Mouse (Mus musculus) heart, embryonic 10.5 days (tissue): ENCODE results near the gene Fyco1. TPM values are rescaled to one million over a fixed set of nuclear protein-coding genes. Genes with fewer than 3 reads are reported as not detected.

Experiments
- DNase-seq: peaks from one replicate; pipeline ENCODE4 v3.0.0-alpha.2; 2017; ENCODE audit warnings: low spot score
- H3K27ac ChIP-seq: fragments of 300-500 bp; sonication (generic); 2 replicates; pipeline ENCODE4 v1.5.1; 2016; ENCODE audit warnings: mild to moderate bottlenecking
- H3K27me3 ChIP-seq: fragments of 300-500 bp; sonication (generic); 2 replicates; pipeline ENCODE4 v1.6.1; 2016; ENCODE audit warnings: mild to moderate bottlenecking; ENCODE audit not compliant: poor library complexity, insufficient read depth, severe bottlenecking
- H3K36me3 ChIP-seq: fragments of 300-500 bp; sonication (generic); 2 replicates; pipeline ENCODE4 v1.6.1; 2016; ENCODE audit warnings: mild to moderate bottlenecking, moderate library complexity
- H3K4me1 ChIP-seq: fragments of 300-500 bp; sonication (generic); 2 replicates; pipeline ENCODE4 v1.6.1; 2016; ENCODE audit warnings: mild to moderate bottlenecking
- H3K4me3 ChIP-seq: fragments of 300-500 bp; sonication (generic); 2 replicates; pipeline ENCODE4 v1.5.1; 2016; ENCODE audit warnings: mild to moderate bottlenecking, moderate library complexity
- H3K9me3 ChIP-seq: fragments of 300-500 bp; sonication (generic); 2 replicates; pipeline ENCODE4 v1.6.1; 2016; ENCODE audit warnings: mild to moderate bottlenecking, moderate library complexity
- WGBS: fragments of 180-500 bp; shearing (Covaris S2); methylation state at CpG from one replicate; pipeline ENCODE4 v1.1.7; 2016; 5-methylcytosine and 5-hydroxymethylcytosine counted together
- polyA plus RNA-seq: library from polyadenylated mRNA; unstranded; fragments of >200 nt; fragmentation: Nextera tagmentation; extraction: Ambion mirVana; gene quantifications from 2 replicates; pipeline ENCODE4 v1.2.1, GENCODE M21; 2016

Fyco1 gene
- polyA plus RNA-seq, 1 experiment from 2014 or later: 20.5 TPM

DNA sequence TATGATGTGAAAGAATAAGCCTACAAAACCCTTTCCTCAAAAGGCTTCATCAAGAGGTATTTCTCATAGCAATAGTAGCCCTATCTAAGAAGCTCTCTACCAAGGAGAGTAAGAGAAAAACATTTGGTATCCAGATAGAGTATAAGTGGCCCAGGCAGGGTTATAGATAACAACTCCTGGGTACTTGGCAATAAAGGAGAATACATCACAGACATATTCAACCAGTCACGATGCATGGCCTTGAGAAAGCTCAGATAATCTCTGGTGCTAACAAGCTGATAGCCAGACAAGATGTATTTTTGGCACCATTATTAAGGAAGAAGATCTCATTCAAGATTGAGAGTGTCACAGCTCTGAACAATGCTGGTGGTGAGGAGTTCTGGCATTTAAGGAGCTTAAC is 5.2 kb downstream of the Fyco1 start:
- Histone ChIP-seq H3K36me3 (peaks cover 10% of the 10 kb centered on the region; the same call in 1 of the 2 replicates), H3K27ac (no peak overlapping the region), H3K4me1 (peaks cover 45% of the 10 kb centered on the region), H3K27me3 (no peaks in the 10 kb centered on the region), H3K9me3 (no peaks in the 10 kb centered on the region), H3K4me3 (no peak overlapping the region)
- DNase-seq: no peak
- 46% methylated on average over 1 of the region's 1 CpGs for WGBS

DNA sequence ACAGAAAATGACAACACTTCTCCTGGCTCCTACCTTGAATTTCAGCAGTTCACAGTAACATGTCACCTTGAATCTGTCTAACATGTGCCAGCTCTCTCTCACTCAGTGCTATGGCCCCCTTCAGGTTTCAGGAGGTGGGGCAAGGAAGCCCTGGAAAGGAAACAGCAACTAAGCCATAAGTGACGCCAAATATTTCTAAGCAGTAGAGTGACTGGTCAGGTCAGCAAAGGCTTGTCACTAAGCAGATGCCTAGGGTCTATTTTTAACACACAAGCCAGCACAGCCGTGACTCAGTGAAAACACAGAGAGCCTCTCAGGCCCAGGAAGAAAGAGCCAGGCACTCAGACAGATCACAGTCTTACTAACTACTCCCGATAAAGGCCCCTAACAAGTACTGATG is 6.6 kb downstream of the Fyco1 start:
- Histone ChIP-seq H3K4me3 (peak overlapping the region; percentile 27; the same call in 1 of the 2 replicates), H3K27me3 (no peaks in the 10 kb centered on the region), H3K9me3 (no peaks in the 10 kb centered on the region), H3K4me1 (peaks cover 43% of the 10 kb centered on the region), H3K27ac (peak overlapping the region; percentile 84), H3K36me3 (peaks cover 22% of the 10 kb centered on the region; the same call in 1 of the 2 replicates)
- peak; percentile 90 for DNase-seq
- WGBS: 21% methylated on average over 3 of the region's 3 CpGs

DNA sequence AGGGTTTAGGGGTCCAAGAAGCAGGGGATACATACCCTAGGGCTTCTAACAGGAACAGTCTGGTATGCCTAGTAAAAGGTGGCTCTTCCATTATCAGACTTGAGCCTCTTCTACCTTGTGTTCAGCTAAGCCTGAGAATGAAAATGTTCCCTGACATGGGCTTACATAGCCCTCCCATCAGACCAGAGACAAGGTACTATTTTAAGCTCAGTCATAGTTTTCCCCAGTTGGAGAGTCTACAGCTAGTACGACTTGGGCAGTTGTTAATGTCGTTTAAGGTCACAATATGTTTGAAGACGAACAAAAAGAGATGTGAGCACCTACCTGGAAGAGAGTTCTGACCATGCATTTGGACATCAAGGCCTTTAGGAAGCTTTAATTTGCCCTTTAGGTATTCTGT is 7.2 kb downstream of the Fyco1 start:
- Histone ChIP-seq H3K27me3 (no peaks in the 10 kb centered on the region), H3K27ac (peak overlapping the region; percentile 84), H3K4me1 (peaks cover 36% of the 10 kb centered on the region), H3K36me3 (peaks cover 29% of the 10 kb centered on the region; the same call in 1 of the 2 replicates), H3K9me3 (no peaks in the 10 kb centered on the region), H3K4me3 (peak overlapping the region; percentile 27; the same call in 1 of the 2 replicates)
- 47% methylated on average over 3 of the region's 3 CpGs for WGBS
- no peak for DNase-seq

DNA sequence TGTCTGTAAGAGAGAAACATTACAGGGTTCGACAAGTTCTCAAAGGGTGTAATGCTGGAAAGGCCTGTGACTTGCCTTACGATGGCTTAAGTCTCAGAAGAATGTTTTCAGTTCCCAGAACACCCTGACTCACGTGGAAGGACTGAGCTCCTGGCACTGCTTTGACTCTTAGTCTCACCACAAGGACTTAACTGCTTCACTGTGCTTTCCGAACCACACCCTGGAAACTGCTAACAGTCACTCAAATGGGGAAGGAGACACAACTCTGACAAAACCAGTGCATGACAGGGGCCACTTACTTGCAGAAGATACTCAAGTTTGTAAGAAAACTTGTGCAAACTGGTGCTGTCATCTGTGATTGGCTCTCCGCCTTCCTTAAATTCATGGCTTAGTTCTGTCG is 11.5 kb downstream of the Fyco1 start:
- no peaks in the 10 kb centered on the region for H3K27me3 ChIP-seq
- H3K9me3 ChIP-seq: no peaks in the 10 kb centered on the region
- DNase-seq: no peak
- H3K36me3 ChIP-seq: peaks cover 59% of the 10 kb centered on the region
- H3K4me3 ChIP-seq: no peak overlapping the region
- no peak overlapping the region for H3K27ac ChIP-seq
- 89% methylated on average over 6 of the region's 6 CpGs for WGBS
- H3K4me1 ChIP-seq: peaks cover 22% of the 10 kb centered on the region

DNA sequence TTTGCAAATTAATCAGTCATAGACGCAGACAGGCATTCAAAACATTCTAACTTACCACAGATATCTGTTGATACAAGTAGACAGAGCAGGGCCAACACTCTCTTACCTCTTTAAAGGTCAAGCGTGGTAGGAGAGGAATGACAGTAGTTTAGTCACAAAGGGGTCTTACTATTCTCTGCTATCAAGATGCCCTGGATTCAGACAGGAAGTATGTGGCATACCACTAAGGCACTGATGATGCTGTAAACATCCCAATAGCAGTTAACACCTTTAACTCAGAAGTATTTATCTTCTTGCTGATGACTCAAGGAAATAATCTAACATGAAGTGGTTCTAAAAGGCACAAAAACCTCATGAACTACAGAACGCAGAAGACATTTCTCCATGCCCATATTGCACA is 15.8 kb downstream of the Fyco1 start:
- 84% methylated on average over 3 of the region's 3 CpGs for WGBS
- DNase-seq: no peak
- H3K36me3 ChIP-seq: peaks cover 73% of the 10 kb centered on the region

DNA sequence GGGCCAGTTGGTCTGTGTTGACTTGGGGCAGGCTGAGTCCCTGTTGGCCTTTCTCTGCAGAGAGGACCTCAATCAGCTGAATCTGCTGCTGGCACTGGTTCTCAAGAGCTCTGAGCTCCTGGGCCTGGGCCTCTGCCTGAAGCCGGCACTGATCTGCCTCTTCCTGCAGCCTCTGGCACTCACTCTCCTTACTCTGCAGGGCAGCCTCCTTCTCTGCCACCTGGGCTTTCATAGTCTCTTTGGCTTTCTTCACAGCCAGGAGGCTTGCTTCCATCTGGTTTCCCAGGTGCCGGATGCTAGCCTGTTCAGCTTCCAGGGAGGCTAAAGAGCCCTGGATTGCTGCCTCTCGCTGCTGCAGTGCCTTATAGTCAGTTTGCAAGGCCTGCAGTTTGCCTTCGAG is 22.8 kb downstream of the Fyco1 start:
- H3K27me3 ChIP-seq: no peaks in the 10 kb centered on the region
- no peak for DNase-seq
- peaks cover 85% of the 10 kb centered on the region for H3K36me3 ChIP-seq
- H3K27ac ChIP-seq: no peak overlapping the region
- H3K4me3 ChIP-seq: no peak overlapping the region
- no peaks in the 10 kb centered on the region for H3K4me1 ChIP-seq
- H3K9me3 ChIP-seq: no peaks in the 10 kb centered on the region
- 93% methylated on average over 4 of the region's 4 CpGs for WGBS

More for the DNA sequence above, 15.8 kb downstream of the Fyco1 start:
- H3K4me3 ChIP-seq: no peak overlapping the region
- no peaks in the 10 kb centered on the region for H3K4me1 ChIP-seq
- no peak overlapping the region for H3K27ac ChIP-seq
- H3K27me3 ChIP-seq: no peaks in the 10 kb centered on the region
- H3K9me3 ChIP-seq: no peaks in the 10 kb centered on the region

DNA sequence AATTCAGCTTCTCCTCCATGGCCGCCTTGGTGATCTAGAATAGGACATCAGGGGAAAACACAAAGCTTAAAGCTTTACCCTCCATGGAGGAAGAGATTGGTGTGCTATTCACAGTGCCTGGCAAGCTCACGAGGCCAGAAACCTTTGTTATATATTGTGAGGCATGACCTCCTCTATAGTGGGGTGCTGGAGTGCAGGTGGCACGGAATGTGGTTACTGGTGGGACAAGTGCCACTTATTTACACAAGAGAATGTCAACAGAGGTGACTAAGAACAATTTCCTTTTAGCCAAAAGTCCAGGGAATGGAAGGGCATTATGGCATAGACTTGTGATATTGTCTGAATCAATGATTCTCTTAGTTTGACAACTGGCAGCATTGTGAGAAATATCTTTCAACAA is 25.1 kb downstream of the Fyco1 start:
- H3K36me3 ChIP-seq: peaks cover 96% of the 10 kb centered on the region
- DNase-seq: no peak
- H3K27ac ChIP-seq: no peak overlapping the region
- no peaks in the 10 kb centered on the region for H3K4me1 ChIP-seq
- H3K27me3 ChIP-seq: no peaks in the 10 kb centered on the region
- 85% methylated on average over 3 of the region's 3 CpGs for whole genome bisulfite sequencing
- no peaks in the 10 kb centered on the region for H3K9me3 ChIP-seq
- H3K4me3 ChIP-seq: no peak overlapping the region

DNA sequence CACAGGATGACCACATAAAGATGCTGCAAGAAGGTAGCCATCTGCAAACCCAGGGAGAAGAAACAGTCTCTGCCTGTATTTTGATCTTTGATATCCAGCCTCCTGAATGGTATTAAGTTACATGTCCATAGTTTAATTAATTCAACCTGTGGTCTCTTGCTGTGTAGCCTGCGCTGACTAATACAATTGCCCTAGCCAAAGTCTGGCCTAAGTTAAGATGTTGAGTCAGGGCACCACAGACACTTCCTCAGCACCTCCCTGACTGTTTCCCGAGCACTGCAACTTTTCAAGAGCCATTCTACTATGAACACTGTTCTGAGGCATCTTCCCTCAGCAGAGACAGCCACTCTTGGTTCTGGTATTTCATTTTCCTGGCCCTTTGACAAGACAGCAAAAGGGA is 33.1 kb downstream of the Fyco1 start:
- Histone ChIP-seq H3K9me3 (no peaks in the 10 kb centered on the region), H3K27ac (no peak overlapping the region), H3K4me1 (no peaks in the 10 kb centered on the region), H3K36me3 (peaks cover 87% of the 10 kb centered on the region), H3K27me3 (no peaks in the 10 kb centered on the region), H3K4me3 (no peak overlapping the region)
- 82% methylated on average over 2 of the region's 2 CpGs for WGBS
- no peak for DNase-seq

DNA sequence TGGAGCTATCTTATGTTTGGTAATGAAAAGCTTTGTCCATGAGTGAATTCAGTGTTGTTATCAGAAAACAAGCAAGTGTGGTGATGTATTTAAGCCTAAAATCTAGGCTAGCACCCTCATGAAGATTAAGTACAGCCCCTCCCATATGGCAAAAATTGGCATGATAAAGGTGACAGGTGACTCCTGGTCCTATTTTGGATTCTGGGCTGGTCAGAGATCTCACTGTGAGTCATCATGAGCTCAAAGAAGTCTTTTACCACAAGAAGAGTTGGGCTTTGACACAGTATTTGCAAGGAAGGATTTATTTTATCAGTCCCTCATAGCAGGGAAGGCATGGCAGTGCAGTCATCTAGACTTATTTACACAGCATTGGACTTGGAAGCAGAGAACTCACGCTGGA is 35.7 kb downstream of the Fyco1 start:
- Histone ChIP-seq H3K36me3 (peaks cover 73% of the 10 kb centered on the region), H3K27me3 (no peaks in the 10 kb centered on the region), H3K4me1 (no peaks in the 10 kb centered on the region), H3K27ac (no peak overlapping the region), H3K4me3 (no peak overlapping the region), H3K9me3 (no peaks in the 10 kb centered on the region)
- DNase-seq: no peak
- 79% methylated on average over 1 of the region's 1 CpGs for WGBS

DNA sequence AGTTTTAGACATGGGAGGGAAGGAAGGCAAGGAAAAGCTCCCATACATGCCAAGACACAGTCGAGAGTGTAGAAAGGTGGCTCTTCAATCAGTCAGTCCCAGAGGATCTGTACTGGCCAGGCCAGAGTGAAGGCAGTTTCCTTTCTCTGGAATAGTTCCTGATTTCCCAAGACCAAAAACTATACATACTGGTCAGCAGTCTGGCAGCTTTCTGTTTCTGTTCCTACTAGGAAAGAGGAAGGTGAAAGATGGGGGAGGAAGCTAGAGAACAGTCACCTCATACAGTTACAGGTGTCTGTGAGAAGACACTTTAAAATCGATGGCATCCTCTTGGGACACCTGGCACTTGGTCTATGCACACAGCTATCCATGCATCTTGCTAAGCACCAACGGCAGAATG is 36.3 kb downstream of the Fyco1 start:
- Histone ChIP-seq H3K36me3 (peaks cover 73% of the 10 kb centered on the region), H3K27ac (no peak overlapping the region), H3K4me1 (no peaks in the 10 kb centered on the region), H3K27me3 (no peaks in the 10 kb centered on the region), H3K4me3 (no peak overlapping the region), H3K9me3 (no peaks in the 10 kb centered on the region)
- no peak for DNase-seq
- WGBS: 79% methylated on average over 3 of the region's 3 CpGs

DNA sequence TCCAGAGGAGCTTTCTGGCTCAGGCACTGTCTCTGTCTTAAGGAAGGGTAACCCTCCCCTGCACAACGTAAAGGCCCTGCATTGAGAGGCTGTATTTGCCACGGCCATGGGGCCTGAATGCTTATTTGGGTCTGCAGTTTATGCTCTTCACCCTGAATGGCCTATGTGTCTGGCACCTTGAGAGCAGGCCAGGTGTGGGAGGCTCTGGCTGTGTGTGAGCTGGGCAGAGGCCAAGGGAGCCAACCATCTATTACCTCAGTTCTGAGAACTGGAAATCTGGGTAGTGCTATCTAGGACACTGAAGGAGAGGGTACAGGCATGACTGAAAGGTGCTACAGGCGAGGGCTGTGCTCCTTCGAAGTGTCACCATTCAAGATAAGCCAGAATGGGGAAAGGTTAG is 36.9 kb downstream of the Fyco1 start:
- Histone ChIP-seq H3K27me3 (no peaks in the 10 kb centered on the region), H3K9me3 (no peaks in the 10 kb centered on the region), H3K4me3 (no peak overlapping the region), H3K27ac (no peak overlapping the region), H3K4me1 (no peaks in the 10 kb centered on the region), H3K36me3 (peaks cover 75% of the 10 kb centered on the region)
- WGBS: 68% methylated on average over 4 of the region's 4 CpGs
- no peak for DNase-seq

DNA sequence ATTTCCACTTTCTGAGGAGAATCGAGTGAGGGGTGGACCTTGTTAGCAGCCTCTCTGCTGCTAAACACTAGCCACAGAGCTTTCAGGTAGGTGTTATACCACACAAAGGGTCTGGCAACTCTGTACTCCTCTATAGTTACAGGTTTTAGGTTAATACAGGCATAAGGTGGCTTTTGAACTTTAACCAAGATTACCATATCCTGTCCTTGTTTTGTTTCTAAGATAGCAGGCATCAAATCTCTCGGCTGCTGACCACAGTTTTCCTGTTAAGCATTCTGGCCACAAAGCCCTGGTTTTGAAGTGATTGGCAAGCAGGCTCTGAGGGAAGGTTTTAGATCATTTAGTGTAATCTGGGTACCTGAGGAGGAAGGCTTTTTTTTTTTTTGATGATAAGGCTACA is 37.4 kb downstream of the Fyco1 start:
- peaks cover 70% of the 10 kb centered on the region for H3K36me3 ChIP-seq

DNA sequence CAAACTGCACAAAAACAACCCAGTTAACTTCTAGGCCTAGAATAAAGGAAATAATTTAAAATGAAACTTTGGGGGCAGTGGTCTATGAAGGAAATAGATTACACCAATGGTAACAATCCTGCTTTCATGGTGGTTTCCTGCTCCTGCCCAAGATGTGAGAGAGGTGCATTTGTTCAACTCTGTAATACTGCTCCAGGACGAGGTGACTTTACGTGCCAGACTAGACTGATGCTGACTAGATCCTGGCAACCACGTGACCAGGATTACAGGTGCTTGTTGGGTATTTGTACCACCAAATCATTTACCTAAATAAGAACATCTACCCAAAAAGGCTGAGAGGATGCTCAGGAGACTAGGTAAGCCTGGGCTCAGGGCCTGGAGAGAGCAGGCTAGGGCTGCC is 39.9 kb downstream of the Fyco1 start:
- no peak for DNase-seq
- H3K4me1 ChIP-seq: no peaks in the 10 kb centered on the region
- no peaks in the 10 kb centered on the region for H3K9me3 ChIP-seq
- H3K4me3 ChIP-seq: no peak overlapping the region
- 89% methylated on average over 3 of the region's 3 CpGs for WGBS
- peaks cover 47% of the 10 kb centered on the region for H3K36me3 ChIP-seq
- H3K27ac ChIP-seq: no peak overlapping the region
- H3K27me3 ChIP-seq: no peaks in the 10 kb centered on the region

More for the DNA sequence above, 37.4 kb downstream of the Fyco1 start:
- Histone ChIP-seq H3K4me1 (no peaks in the 10 kb centered on the region), H3K27ac (no peak overlapping the region), H3K27me3 (no peaks in the 10 kb centered on the region), H3K9me3 (no peaks in the 10 kb centered on the region), H3K4me3 (no peak overlapping the region)
- 63% methylated on average over 2 of the region's 2 CpGs for WGBS
- no peak for DNase-seq

DNA sequence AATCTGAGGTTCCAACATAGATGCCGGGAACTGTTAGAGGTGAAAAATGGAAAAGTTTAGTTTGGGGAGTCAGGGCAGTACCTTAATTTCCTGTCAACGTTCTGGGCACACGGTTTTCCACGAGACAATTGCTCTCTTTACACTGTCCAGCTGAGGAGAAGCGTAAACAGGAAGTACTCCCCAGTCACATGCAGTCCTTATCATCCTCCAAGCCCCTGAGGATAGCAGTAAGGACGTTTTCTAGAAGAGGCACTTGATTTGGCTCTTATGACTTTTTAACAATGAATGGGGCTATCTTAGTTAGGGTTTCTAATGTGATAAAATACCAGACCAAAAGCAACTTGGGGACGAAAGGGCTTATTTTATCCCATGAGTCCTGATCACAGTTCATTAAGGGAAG is 43.1 kb downstream of the Fyco1 start:
- Histone ChIP-seq H3K36me3 (peaks cover 30% of the 10 kb centered on the region), H3K4me1 (no peaks in the 10 kb centered on the region), H3K27ac (no peak overlapping the region), H3K27me3 (no peaks in the 10 kb centered on the region), H3K9me3 (no peaks in the 10 kb centered on the region), H3K4me3 (no peak overlapping the region)
- 47% methylated on average over 7 of the region's 7 CpGs for WGBS
- DNase-seq: no peak
